Mouse (Mus musculus) small intestine, adult 2 months (tissue): ENCODE measurements at regions not wholly inside any gene's neighbourhood (a gene's known extent, or its start where the extent isn't known, plus 50 kb on each side); places are given as distances from the start of the nearest gene placed in this dataset.

ENCODE experiments used
- H3K27ac ChIP-seq: fragments of 200-500 bp; 2 replicates; pipeline ENCODE4 v1.5.1; 2012; ENCODE audit warnings: low read depth, low read length, control low read depth, inconsistent platforms; ENCODE audit not compliant: insufficient read depth
- H3K27me3 ChIP-seq: fragments of 200-500 bp; 2 replicates; pipeline ENCODE4 v1.6.1; 2012; ENCODE audit warnings: mild to moderate bottlenecking, moderate library complexity, low read length, inconsistent platforms; ENCODE audit not compliant: control insufficient read depth, insufficient read depth
- H3K36me3 ChIP-seq: fragments of 200-500 bp; 2 replicates; pipeline ENCODE4 v1.6.1; 2012; ENCODE audit warnings: mild to moderate bottlenecking, low read length, control low read depth, inconsistent platforms; ENCODE audit not compliant: control insufficient read depth, insufficient read depth
- H3K4me1 ChIP-seq: fragments of 200-500 bp; 2 replicates; pipeline ENCODE4 v1.6.1; 2012; ENCODE audit warnings: low read length, inconsistent platforms, mixed read lengths; ENCODE audit not compliant: control insufficient read depth, insufficient read depth, insufficient read length
- H3K4me3 ChIP-seq: fragments of 200-500 bp; 2 replicates; pipeline ENCODE4 v1.5.1; 2012; ENCODE audit warnings: low read depth, mild to moderate bottlenecking, control low read depth, inconsistent platforms, low read length, moderate library complexity
- CTCF ChIP-seq: fragments of 200-500 bp; IDR thresholded peaks from 2 replicates; pipeline ENCODE4 v1.5.1; 2012; ENCODE audit warnings: low read depth, mild to moderate bottlenecking, control low read depth, inconsistent platforms, low read length, moderate library complexity, mixed read lengths; ENCODE audit not compliant: insufficient replicate concordance, insufficient read length; ENCODE audit errors: extremely low read depth
- POLR2A ChIP-seq: fragments of 200-500 bp; IDR thresholded peaks from 2 replicates; pipeline ENCODE4 v1.6.1; 2012; ENCODE audit warnings: low read depth, mild to moderate bottlenecking, control low read depth, inconsistent platforms, low read length, moderate library complexity
- WGBS: fragments of 180-500 bp; shearing (Covaris S2); methylation state at CpG from one replicate; pipeline ENCODE4 v1.1.7; 2018; 5-methylcytosine and 5-hydroxymethylcytosine counted together

DNA sequence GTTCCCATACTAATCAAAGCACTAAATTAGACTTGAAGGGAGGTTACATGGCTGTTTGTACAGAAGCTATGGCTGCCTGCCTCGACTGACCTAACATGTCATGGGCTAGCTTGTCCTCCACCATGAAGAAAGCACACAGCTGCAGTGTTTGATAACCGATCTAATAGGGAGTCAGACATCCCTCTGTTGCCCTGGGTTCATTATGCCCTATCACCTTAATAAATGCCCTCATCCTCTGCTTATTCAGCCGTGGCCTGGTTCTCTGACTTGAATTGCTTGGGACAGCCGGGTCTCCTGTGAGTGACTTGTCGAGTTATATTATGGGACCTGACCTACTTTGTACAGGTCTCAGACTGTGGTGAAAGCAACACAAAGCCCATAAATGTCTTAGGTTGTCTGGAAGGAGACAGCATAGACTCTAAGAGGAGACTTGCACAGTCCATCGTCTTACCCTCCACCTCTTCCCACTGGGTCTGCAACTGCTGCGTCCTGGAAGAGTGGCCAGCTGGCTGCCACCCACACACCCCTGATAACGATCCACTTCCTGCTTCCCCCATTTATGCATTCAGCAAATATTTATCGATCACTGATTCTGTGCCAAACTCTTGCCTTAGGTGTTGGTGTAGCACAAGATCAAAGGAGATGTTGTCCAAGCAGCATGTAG, 161.2 kb upstream of the 3110018I06Rik start:
- Histone ChIP-seq H3K36me3 (no peaks in the 10 kb centered on the region), H3K27ac (no peak overlapping the region), H3K4me3 (no peak overlapping the region), H3K4me1 (no peaks in the 10 kb centered on the region), H3K27me3 (no peaks in the 10 kb centered on the region)
- 34% methylated on average over 9 of the region's 9 CpGs for WGBS
- no peak for TF ChIP-seq CTCF
- TF ChIP-seq POLR2A: no peak

DNA sequence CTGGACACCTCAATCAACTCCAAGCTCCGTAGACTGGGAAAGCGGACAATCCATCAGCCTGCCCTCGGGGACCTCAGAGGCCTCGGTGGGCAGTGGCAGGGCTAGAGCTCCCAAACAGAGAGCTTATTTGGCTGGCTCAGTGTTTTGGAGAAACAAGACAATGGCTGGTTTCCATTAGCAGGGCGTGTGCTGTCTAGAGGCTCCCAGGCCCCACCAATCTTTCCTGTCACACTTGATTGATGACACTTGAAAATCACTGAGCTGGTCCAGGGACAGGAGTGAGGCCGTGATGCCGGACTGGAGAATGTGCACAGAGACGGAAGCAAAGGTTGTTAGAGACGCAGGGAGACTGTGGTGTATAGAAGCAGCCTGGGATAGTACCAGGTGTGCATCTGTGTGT, 159.4 kb upstream of the 3110018I06Rik start:
- Histone ChIP-seq H3K27me3 (no peaks in the 10 kb centered on the region), H3K36me3 (no peaks in the 10 kb centered on the region), H3K4me3 (no peak overlapping the region), H3K4me1 (no peaks in the 10 kb centered on the region), H3K27ac (no peak overlapping the region)
- WGBS: 44% methylated on average over 9 of the region's 9 CpGs
- TF ChIP-seq POLR2A (no peak), CTCF (no peak)

DNA sequence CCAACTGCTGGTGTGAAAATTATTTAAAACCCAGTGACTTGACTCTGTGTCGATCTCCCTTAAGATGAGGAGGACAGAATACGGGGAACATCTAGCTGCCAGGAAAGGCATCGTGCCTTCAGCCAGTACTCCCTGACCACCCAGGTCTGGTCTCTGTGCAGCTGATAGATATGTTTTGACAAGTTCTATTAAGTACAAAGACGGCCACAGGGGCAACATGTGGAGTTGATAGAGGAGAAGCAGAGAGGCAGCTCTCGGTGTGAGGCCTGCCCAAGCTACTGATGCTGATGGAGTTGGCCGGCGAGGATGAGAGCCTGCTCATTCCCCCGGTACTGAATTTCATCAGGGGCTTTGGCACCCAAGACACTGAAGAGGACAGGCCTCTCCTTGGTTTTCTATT, 154.1 kb upstream of the 3110018I06Rik start:
- Histone ChIP-seq H3K36me3 (no peaks in the 10 kb centered on the region), H3K27ac (no peak overlapping the region), H3K27me3 (no peaks in the 10 kb centered on the region), H3K4me1 (no peaks in the 10 kb centered on the region), H3K4me3 (no peak overlapping the region)
- 89% methylated on average over 8 of the region's 8 CpGs for whole genome bisulfite sequencing
- TF ChIP-seq POLR2A (no peak), CTCF (no peak)

DNA sequence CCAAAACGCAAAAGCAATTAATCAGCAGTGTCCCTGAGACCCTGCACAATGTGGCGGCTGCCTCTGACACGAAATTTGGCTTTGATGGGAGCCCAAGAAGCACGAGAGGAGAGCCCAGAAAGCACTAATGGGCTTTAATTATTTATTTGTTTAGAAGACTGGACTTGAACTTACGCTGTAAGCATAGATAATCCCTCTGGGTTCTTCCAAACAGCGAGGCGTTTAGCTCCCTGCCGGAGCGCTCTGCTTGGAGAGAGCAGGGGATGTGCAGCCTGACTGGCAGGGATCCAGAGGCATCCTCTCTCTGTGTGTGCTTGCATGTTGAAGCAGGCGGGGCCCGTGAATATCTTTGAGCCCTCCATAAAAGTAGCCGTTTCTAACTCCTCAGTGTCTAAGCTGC, 153.3 kb upstream of the 3110018I06Rik start:
- Histone ChIP-seq H3K27me3 (no peaks in the 10 kb centered on the region), H3K36me3 (no peaks in the 10 kb centered on the region), H3K4me3 (no peak overlapping the region), H3K27ac (no peak overlapping the region), H3K4me1 (no peaks in the 10 kb centered on the region)
- TF ChIP-seq CTCF (no peak), POLR2A (no peak)
- WGBS: 59% methylated on average over 12 of the region's 12 CpGs

DNA sequence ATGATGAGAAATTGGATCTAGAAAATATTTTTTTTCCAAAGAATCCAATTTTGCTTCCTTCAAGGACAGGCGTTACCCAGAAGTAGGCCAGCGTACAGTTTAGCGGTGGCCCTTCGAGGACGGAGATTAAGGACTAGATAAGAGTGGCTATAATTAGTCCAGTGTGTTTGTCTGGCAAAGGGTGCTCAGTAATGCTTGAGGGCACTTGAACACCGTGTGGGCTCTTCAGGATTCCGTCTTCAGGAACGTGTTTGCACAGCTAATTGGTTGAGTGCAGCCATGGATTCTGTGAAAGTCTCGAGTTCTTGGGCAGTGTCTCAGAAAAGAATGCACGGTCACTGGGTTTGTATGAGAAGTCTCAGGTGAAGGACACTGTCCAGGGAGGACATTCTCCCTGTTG, 149.7 kb upstream of the 3110018I06Rik start:
- TF ChIP-seq CTCF: no peak
- no peak for TF ChIP-seq POLR2A
- H3K27ac ChIP-seq: no peak overlapping the region
- no peaks in the 10 kb centered on the region for H3K36me3 ChIP-seq
- H3K27me3 ChIP-seq: no peaks in the 10 kb centered on the region
- H3K4me3 ChIP-seq: no peak overlapping the region
- H3K4me1 ChIP-seq: no peaks in the 10 kb centered on the region
- WGBS: 72% methylated on average over 10 of the region's 10 CpGs

DNA sequence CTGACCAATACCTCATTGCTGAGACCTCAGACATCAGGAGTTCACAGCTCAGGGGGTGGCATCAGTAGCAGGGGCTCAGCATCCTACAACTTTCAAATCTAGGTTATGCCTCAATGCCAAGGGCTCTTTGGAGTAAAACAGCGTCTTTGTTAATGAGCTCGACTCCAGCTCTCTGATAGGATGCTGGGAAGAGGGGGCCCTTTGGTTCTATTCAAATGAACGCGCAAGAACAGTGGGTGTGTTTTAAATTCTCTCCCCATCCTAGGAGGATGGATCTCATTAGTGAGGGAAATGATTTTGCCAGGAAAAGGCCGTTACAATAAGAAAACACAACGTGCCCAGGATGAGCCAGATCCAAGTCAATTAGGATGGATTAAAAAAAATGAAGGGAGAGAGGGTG, 132.2 kb upstream of the 3110018I06Rik start:
- no peaks in the 10 kb centered on the region for H3K27me3 ChIP-seq
- WGBS: 78% methylated on average over 6 of the region's 6 CpGs
- no peaks in the 10 kb centered on the region for H3K36me3 ChIP-seq
- H3K4me3 ChIP-seq: no peak overlapping the region
- TF ChIP-seq POLR2A (no peak), CTCF (no peak)
- H3K27ac ChIP-seq: no peak overlapping the region
- H3K4me1 ChIP-seq: no peaks in the 10 kb centered on the region

DNA sequence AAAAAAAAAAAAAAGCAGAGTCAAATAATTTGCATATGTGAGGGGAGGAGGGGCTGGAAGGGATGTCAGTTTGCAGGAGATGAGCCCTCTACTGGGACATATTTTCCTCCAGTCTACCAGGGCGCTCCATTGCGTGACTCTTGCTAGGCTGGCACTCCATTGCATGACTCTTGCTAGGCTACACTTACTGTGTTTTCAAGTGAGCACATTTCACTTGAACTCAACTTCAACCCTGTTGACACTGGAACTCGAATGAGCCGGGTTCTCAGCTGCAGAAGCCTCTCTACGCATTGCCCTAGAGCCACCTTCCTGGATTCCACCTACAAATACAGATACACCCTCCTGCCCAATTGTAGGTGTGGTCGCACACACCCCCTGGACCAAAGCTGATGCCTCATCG, 131.5 kb upstream of the 3110018I06Rik start:
- WGBS: 87% methylated on average over 7 of the region's 7 CpGs
- no peak for TF ChIP-seq POLR2A
- H3K36me3 ChIP-seq: no peaks in the 10 kb centered on the region
- no peaks in the 10 kb centered on the region for H3K4me1 ChIP-seq
- no peak overlapping the region for H3K27ac ChIP-seq
- H3K27me3 ChIP-seq: no peaks in the 10 kb centered on the region
- H3K4me3 ChIP-seq: no peak overlapping the region
